Mouse (Mus musculus) embryonic facial prominence, embryonic 12.5 days (tissue): ENCODE results near the gene Zfhx3. TPM values are rescaled to one million over a fixed set of nuclear protein-coding genes. Genes with fewer than 3 reads are reported as not detected.

Experiments used
- ATAC-seq: fragments of 200-750 bp; cut with Nextera tagmentation; 2 replicates; pipeline ENCODE4 v1.8.0; 2017; ENCODE audit not compliant: insufficient number of reproducible peaks, insufficient read depth, low FRiP score, low TSS enrichment
- H3K27ac ChIP-seq: fragments of 300-500 bp; sonication (generic); 2 replicates; pipeline ENCODE4 v1.5.1; 2016; ENCODE audit warnings: mild to moderate bottlenecking
- H3K27me3 ChIP-seq: fragments of 300-500 bp; sonication (generic); 2 replicates; pipeline ENCODE4 v1.6.1; 2016; ENCODE audit warnings: mild to moderate bottlenecking, moderate library complexity
- H3K36me3 ChIP-seq: fragments of 300-500 bp; sonication (generic); 2 replicates; pipeline ENCODE4 v1.6.1; 2016; ENCODE audit warnings: mild to moderate bottlenecking
- H3K4me1 ChIP-seq: fragments of 300-500 bp; sonication (generic); 2 replicates; pipeline ENCODE4 v1.6.1; 2016
- H3K4me2 ChIP-seq: fragments of 300-500 bp; sonication (generic); replicated peaks from 2 replicates; pipeline ENCODE4 v1.6.1; 2016; ENCODE audit warnings: mild to moderate bottlenecking, moderate library complexity
- H3K4me3 ChIP-seq: fragments of 300-500 bp; sonication (generic); 2 replicates; pipeline ENCODE4 v1.5.1; 2016; ENCODE audit warnings: mild to moderate bottlenecking
- H3K9ac ChIP-seq: fragments of 300-500 bp; sonication (generic); 2 replicates; pipeline ENCODE4 v1.6.1; 2016; ENCODE audit warnings: mild to moderate bottlenecking, moderate library complexity
- H3K9me3 ChIP-seq: fragments of 300-500 bp; sonication (generic); 2 replicates; pipeline ENCODE4 v1.6.1; 2016; ENCODE audit warnings: mild to moderate bottlenecking, moderate library complexity
- WGBS: fragments of 180-500 bp; shearing (Covaris S2); methylation state at CpG from one replicate; pipeline ENCODE4 v1.1.7; 2016; 5-methylcytosine and 5-hydroxymethylcytosine counted together
- polyA plus RNA-seq: library from polyadenylated mRNA; unstranded; fragments of >200 nt; fragmentation: Nextera tagmentation; extraction: Ambion mirVana; gene quantifications from 2 replicates; pipeline ENCODE4 v1.2.1, GENCODE M21; 2016

Gene Zfhx3
- polyA plus RNA-seq, 1 experiment from 2014 or later = 43.1 TPM

DNA sequence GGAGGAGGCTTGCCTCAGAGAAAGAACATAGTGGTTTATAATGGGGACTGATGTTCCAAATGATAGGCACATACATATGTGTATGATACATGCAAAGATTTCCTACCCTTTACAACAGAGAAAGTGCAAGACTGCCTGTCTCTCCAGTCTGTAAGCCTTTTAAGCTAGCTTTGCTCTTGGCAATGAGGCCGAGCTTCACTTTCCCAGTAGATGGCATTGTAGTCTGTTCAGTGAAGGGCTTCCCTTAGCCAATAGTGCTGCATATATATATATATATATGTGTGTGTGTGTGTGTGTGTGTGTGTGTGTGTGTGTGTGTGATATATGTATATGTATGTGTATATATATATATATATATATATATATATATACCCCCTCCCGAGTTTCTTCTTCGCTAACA lies 13.4 kb downstream of the Zfhx3 start:
- no peak overlapping the region for H3K4me3 ChIP-seq
- ATAC-seq = no peak
- 62% methylated on average over 3 of the region's 3 CpGs for WGBS
- no peaks in the 10 kb centered on the region for H3K9me3 ChIP-seq
- H3K27me3 ChIP-seq = no peaks in the 10 kb centered on the region
- H3K27ac ChIP-seq = no peak overlapping the region
- H3K4me1 ChIP-seq = peaks cover 14% of the 10 kb centered on the region
- no peaks in the 10 kb centered on the region for H3K36me3 ChIP-seq
- H3K9ac ChIP-seq = no peak overlapping the region
- H3K4me2 ChIP-seq = no peak overlapping the region

- WGBS = 72% methylated on average over 8 of the region's 8 CpGs
- no peak overlapping the region for H3K27ac ChIP-seq
- H3K36me3 ChIP-seq = no peaks in the 10 kb centered on the region
- peaks cover 16% of the 10 kb centered on the region for H3K4me1 ChIP-seq
- no peaks in the 10 kb centered on the region for H3K9me3 ChIP-seq
- ATAC-seq = no peak
- no peak overlapping the region for H3K4me2 ChIP-seq
- H3K27me3 ChIP-seq = no peaks in the 10 kb centered on the region
- no peak overlapping the region for H3K9ac ChIP-seq
- no peak overlapping the region for H3K4me3 ChIP-seq
These were observed 15.1 kb downstream of the Zfhx3 start for GRCm38 (mm10) chr8:107957566-107957965.

GRCm38 (mm10) chr8:107960466-107960865 lies 18.0 kb downstream of the Zfhx3 start:
- Histone ChIP-seq H3K27me3 (no peaks in the 10 kb centered on the region), H3K9ac (no peak overlapping the region), H3K4me3 (no peak overlapping the region), H3K27ac (peak overlapping the region; percentile 64; the same call in 1 of the 2 replicates), H3K9me3 (no peaks in the 10 kb centered on the region), H3K36me3 (no peaks in the 10 kb centered on the region), H3K4me2 (peak overlapping the region; percentile 3; the same call in 1 of the 2 replicates), H3K4me1 (peaks cover 16% of the 10 kb centered on the region)
- ATAC-seq = no peak
- 38% methylated on average over 11 of the region's 11 CpGs for WGBS

DNA sequence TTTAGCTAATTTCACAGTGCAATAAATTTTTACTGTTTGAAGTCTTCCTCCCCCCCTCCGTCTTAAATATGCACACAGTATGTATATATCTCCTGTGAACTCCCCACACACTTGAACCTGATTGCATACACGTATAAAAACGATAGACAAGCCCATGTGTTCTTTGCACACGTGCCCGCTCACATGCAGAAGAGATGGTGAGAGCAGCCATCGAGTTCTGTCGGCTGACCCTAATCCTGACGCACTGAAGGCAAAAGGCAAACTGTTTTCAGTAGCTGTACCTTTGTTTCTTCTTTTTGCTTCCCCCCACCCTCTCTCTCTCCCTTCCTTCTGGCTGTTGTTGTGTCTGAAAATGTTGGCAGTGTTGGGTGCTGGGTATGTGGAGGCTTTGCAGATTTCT lies 18.4 kb downstream of the Zfhx3 start:
- H3K9me3 ChIP-seq = no peaks in the 10 kb centered on the region
- peak overlapping the region; percentile 64 for H3K27ac ChIP-seq
- no peak for ATAC-seq
- no peaks in the 10 kb centered on the region for H3K36me3 ChIP-seq
- H3K4me2 ChIP-seq = peak overlapping the region; percentile 3
- H3K4me3 ChIP-seq = no peak overlapping the region
- WGBS = 37% methylated on average over 8 of the region's 8 CpGs
- no peaks in the 10 kb centered on the region for H3K27me3 ChIP-seq
- H3K9ac ChIP-seq = no peak overlapping the region
- H3K4me1 ChIP-seq = peaks cover 16% of the 10 kb centered on the region

DNA sequence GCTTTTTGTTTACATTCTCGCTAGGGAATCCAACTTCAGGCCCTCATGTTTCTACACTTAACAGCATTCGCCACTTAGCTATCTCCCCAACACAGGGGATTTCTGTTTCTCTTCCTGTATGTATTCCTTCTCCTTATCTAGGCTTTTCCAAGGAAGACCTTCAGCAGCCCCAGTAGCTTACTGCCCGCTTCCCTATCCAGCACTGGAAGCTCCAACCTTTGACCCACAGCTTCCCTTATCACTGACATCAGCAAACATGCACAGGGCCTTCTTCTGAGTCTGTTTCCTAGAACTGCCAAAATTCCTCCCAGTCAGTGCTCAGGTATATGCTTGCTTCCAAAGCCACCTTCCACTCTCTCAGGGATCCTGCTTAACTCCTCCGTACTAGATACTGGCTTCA lies 29.8 kb downstream of the Zfhx3 start:
- H3K27me3 ChIP-seq = no peaks in the 10 kb centered on the region
- 72% methylated on average over 4 of the region's 4 CpGs for WGBS
- H3K9me3 ChIP-seq = no peaks in the 10 kb centered on the region
- H3K4me2 ChIP-seq = no peak overlapping the region
- ATAC-seq = no peak
- no peak overlapping the region for H3K9ac ChIP-seq
- H3K36me3 ChIP-seq = no peaks in the 10 kb centered on the region
- H3K4me3 ChIP-seq = no peak overlapping the region
- H3K27ac ChIP-seq = no peak overlapping the region
- peaks cover 11% of the 10 kb centered on the region; the same call in 1 of the 2 replicates for H3K4me1 ChIP-seq

DNA sequence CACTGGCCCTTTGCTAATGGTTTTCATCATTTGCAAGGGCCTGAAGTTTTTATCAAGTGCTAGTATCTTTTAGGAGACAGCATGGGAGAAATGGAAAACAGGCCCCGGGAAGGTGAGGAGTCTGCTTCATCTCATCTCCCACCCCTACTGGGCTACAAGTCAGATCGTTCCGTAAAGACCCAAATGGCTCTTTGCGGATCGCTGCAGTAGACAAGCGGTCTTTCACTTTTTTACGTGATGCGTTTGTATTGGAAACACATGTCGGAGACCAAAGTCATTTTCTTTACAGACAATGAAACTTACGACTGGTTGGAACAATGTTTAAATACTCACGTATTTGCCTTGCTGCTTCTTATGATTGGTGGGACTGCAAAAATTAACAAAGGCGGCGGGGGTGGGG lies 32.0 kb downstream of the Zfhx3 start:
- no peaks in the 10 kb centered on the region for H3K27me3 ChIP-seq
- H3K36me3 ChIP-seq = no peaks in the 10 kb centered on the region
- no peak overlapping the region for H3K4me2 ChIP-seq
- 42% methylated on average over 13 of the region's 13 CpGs for WGBS
- ATAC-seq = no peak
- no peaks in the 10 kb centered on the region for H3K9me3 ChIP-seq
- peak overlapping the region; percentile 41; the same call in 1 of the 2 replicates for H3K27ac ChIP-seq
- no peak overlapping the region for H3K4me3 ChIP-seq
- peaks cover 11% of the 10 kb centered on the region; the same call in 1 of the 2 replicates for H3K4me1 ChIP-seq
- H3K9ac ChIP-seq = no peak overlapping the region

DNA sequence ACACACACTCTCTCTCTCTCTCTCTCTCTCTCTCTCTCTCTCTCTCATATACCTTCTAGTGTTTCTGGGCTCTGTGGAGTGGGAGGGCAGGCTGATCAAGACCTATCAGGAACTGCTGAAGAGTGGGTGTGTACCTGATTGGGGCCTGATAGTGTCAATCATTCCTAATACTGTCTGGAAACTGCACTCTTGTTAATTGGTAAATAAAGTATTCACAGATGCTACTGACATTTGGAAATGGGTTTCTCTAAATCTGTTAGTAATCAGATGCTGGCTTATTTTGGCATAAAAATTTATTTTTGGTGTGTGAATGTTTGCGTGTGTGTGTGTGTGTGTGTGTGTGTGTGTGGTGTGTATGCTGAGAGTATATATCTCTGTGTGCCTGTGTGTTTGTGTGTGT lies 35.8 kb downstream of the Zfhx3 start:
- 56% methylated on average over 1 of the region's 1 CpGs for WGBS
- no peak overlapping the region for H3K4me3 ChIP-seq
- no peak for ATAC-seq

GRCm38 (mm10) chr8:107980618-107981017 lies 38.2 kb downstream of the Zfhx3 start:
- Histone ChIP-seq H3K27me3 (no peaks in the 10 kb centered on the region), H3K9me3 (no peaks in the 10 kb centered on the region), H3K36me3 (no peaks in the 10 kb centered on the region), H3K4me3 (no peak overlapping the region), H3K27ac (0 out of 2 replicates have a peak overlapping the region, but pooled peaks have one; percentile 50), H3K9ac (no peak overlapping the region), H3K4me2 (no peak overlapping the region), H3K4me1 (peaks cover 11% of the 10 kb centered on the region)
- no peak for ATAC-seq
- 40% methylated on average over 10 of the region's 10 CpGs for WGBS

More for the DNA sequence above, 35.8 kb downstream of the Zfhx3 start:
- Histone ChIP-seq H3K27me3 (no peaks in the 10 kb centered on the region), H3K9me3 (no peaks in the 10 kb centered on the region), H3K4me1 (peaks cover 20% of the 10 kb centered on the region), H3K36me3 (no peaks in the 10 kb centered on the region), H3K9ac (no peak overlapping the region), H3K27ac (no peak overlapping the region), H3K4me2 (no peak overlapping the region)

GRCm38 (mm10) chr8:107986629-107987028 lies 44.2 kb downstream of the Zfhx3 start:
- Histone ChIP-seq H3K36me3 (no peaks in the 10 kb centered on the region), H3K27ac (no peak overlapping the region), H3K9me3 (no peaks in the 10 kb centered on the region), H3K4me3 (no peak overlapping the region), H3K9ac (no peak overlapping the region), H3K4me1 (no peaks in the 10 kb centered on the region), H3K4me2 (no peak overlapping the region), H3K27me3 (no peaks in the 10 kb centered on the region)
- 58% methylated on average over 15 of the region's 15 CpGs for WGBS
- ATAC-seq = no peak

GRCm38 (mm10) chr8:107998874-107999273 lies 56.4 kb downstream of the Zfhx3 start:
- Histone ChIP-seq H3K9me3 (no peaks in the 10 kb centered on the region), H3K4me2 (no peak overlapping the region), H3K4me1 (no peaks in the 10 kb centered on the region), H3K27me3 (no peaks in the 10 kb centered on the region), H3K27ac (no peak overlapping the region), H3K36me3 (no peaks in the 10 kb centered on the region), H3K9ac (no peak overlapping the region), H3K4me3 (no peak overlapping the region)
- 93% methylated on average over 10 of the region's 10 CpGs for WGBS
- ATAC-seq = no peak

DNA sequence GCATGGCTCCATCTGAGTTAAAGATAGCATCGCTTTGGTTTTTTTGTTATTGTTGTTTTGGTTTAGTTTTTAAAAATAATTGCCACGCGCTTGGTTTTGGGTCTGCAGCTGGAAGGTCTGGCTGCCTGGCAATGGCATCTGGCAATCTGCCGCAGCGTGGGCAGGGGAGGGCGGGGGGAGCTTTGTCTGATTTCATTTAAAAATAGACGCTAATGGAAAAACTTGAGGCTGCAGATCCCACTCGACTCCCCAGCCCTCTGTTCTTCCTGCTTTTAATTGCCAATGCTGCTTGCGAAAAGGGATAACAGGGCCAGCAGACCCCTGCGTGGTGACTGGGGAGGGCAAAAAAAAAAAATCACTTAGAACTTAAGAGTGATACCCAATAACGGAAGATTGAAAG lies 69.1 kb downstream of the Zfhx3 start:
- WGBS = 55% methylated on average over 11 of the region's 11 CpGs
- Histone ChIP-seq H3K4me2 (no peak overlapping the region), H3K9me3 (no peaks in the 10 kb centered on the region), H3K4me1 (peaks cover 11% of the 10 kb centered on the region; the same call in 1 of the 2 replicates), H3K27me3 (no peaks in the 10 kb centered on the region), H3K27ac (no peak overlapping the region), H3K4me3 (no peak overlapping the region), H3K36me3 (no peaks in the 10 kb centered on the region), H3K9ac (no peak overlapping the region)
- ATAC-seq = no peak

- H3K9me3 ChIP-seq = no peaks in the 10 kb centered on the region
- no peak overlapping the region for H3K4me2 ChIP-seq
- no peaks in the 10 kb centered on the region for H3K36me3 ChIP-seq
- no peak for ATAC-seq
- no peak overlapping the region for H3K4me3 ChIP-seq
- H3K4me1 ChIP-seq = peaks cover 5% of the 10 kb centered on the region; the same call in 1 of the 2 replicates
- H3K9ac ChIP-seq = no peak overlapping the region
- WGBS = 85% methylated on average over 5 of the region's 5 CpGs
- H3K27me3 ChIP-seq = no peaks in the 10 kb centered on the region
- H3K27ac ChIP-seq = no peak overlapping the region
These were observed 75.3 kb downstream of the Zfhx3 start for GRCm38 (mm10) chr8:108017727-108018126.

DNA sequence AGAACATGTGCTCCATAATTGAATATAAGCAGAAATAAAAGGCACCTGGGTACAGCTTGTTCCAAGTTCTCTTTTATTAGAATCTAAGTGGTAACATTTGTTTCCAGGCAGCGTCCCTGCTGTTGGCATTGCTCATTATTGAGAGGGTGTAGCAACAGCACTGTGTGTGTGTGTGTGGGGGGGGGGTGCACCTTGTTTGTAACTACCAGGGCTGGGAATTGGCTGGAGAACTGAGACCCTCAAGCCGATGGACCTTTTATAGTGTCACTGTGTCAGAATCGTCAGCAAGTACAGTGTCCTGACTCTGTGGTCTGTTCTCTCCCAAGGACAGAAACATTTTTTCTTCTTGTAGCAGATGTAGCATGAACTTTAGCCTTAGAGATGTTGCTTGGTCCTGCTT lies 77.2 kb downstream of the Zfhx3 start:
- Histone ChIP-seq H3K9ac (no peak overlapping the region), H3K4me2 (no peak overlapping the region), H3K4me3 (no peak overlapping the region), H3K27ac (no peak overlapping the region), H3K9me3 (no peaks in the 10 kb centered on the region), H3K36me3 (no peaks in the 10 kb centered on the region), H3K4me1 (peaks cover 11% of the 10 kb centered on the region; the same call in 1 of the 2 replicates), H3K27me3 (no peaks in the 10 kb centered on the region)
- ATAC-seq = no peak
- WGBS = 44% methylated on average over 3 of the region's 3 CpGs
